Mouse (Mus musculus) splenic B cell, adult 2 months (primary cell): ENCODE data around the gene Dok5.

Experiments
- DNase-seq: peaks from one replicate; pipeline ENCODE4 v3.0.0-alpha.2; 2011; ENCODE audit warnings: low read depth, low spot score
- H3K27me3 ChIP-seq: 2 replicates; pipeline ENCODE4 v1.6.1; 2012; ENCODE audit warnings: mild to moderate bottlenecking, low read length, moderate library complexity, mixed read lengths; ENCODE audit not compliant: control insufficient read depth, poor library complexity, insufficient read depth, severe bottlenecking
- H3K36me3 ChIP-seq: 2 replicates; pipeline ENCODE4 v1.6.1; 2012; ENCODE audit warnings: mild to moderate bottlenecking, low read length, moderate library complexity, mixed read lengths; ENCODE audit not compliant: control insufficient read depth, poor library complexity, insufficient read depth, severe bottlenecking

Gene Dok5

DNA sequence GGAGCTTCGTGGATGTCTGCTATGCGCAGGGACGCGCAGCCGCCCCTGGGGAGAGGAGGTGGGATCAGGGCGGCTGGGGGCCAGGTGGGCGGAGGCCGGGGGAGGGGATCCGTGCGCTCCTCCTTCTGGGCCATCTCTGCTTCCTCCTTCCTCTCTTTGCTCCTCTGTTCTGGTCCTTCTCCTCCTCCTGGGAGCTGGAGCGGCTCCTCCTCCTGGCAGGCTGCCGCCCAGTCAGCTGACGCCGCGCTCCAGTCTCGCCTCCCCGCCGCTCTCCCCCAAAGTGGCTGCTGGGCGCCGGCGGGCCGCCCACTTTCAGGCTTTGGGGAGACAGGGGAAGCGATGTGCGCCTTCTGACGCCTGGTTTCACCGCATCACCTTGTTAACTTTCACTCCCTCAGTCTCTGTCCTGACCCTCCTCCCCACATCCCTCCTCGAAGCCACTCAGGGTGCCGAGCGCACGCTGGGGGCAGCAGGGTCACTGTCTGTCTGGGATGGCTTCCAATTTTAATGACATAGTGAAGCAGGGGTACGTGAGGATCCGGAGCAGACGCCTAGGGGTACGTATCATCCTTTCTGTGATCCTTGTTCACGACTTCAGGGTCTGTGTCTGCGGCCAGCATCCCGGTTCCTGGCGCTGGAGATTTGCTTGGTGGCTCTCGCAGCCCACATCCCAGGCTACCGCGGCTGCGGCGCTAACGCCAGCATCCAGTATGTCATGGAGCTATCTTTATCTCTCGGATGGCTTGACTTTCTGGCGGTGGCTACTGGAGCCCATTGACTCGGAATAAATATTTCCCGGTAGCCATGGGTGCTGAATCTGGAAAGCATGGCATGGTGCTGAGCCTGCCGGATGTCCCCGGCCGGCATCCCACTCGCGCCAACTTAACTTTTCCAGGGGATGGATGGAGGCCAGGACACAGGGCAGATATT, at the start of gene Dok5:
Dok5 (plus strand) TSS at position 176 of the 930 bp plus-strand sequence.
- no peaks in the 10 kb centered on the region for H3K36me3 ChIP-seq
- no peak for DNase-seq
- no peaks in the 10 kb centered on the region for H3K27me3 ChIP-seq

DNA sequence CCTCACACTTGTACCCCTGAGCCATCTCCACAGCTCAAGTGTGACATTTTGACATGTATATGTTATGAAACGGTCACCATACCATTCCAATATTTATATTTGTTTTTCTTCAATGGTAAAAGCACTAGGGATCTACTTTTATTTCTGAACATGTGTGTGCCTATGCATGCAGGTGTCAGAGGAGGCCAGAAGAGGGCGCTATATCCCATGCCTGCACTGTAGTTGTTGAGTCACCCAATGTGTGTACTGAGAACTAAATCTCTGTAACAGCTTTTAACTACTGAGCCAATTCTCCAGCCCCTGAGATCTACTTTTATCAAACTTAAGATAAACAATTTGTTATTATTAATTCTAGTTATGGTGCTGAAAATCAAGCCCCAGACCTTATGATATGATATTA, 48.2 kb upstream of the Dok5 start:
- H3K27me3 ChIP-seq = no peaks in the 10 kb centered on the region
- H3K36me3 ChIP-seq = no peaks in the 10 kb centered on the region
- no peak for DNase-seq

DNA sequence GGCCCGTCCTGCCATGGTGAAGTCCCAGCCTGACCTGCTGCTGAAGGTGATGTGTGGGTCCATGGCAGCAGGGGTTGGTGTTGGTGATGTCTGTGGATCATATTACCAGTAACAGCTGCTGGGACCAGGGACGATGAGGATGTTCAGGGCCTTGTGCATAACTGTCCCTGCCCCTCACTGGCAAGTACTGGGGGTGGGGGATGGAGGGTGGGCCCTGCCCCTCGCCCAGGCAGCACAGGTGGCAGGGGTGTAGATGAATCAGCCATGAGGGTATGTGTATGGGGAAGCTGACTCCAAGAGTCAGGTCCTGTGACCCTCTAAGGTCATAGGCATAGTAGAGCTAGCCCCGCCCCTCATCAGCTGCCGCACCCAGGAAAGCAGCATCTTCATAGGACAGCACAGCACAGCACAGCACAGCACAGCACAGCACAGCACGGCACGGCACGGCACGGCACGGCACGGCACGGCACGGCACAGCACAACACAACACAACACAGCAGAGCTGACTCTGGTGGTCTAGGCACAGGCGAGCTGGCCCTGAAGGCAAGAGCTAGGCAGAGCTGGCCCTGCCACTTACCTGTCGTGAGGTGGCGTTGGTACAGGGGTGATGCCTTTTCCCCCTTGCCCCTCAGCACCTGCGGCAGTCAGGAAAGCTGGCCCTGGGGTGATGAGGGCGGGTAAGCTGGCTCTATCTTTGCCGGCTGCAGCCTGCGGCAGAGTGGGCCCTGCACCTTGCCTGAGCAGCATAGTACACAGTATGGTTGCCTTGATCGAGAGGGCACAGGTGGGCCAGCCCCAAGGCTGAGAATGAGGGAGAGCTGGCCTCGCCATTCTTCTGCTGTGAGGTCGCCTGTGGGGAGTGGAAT, 36.3 kb upstream of the Dok5 start:
- DNase-seq = no peak
- Histone ChIP-seq H3K36me3 (no peaks in the 10 kb centered on the region), H3K27me3 (no peaks in the 10 kb centered on the region)

DNA sequence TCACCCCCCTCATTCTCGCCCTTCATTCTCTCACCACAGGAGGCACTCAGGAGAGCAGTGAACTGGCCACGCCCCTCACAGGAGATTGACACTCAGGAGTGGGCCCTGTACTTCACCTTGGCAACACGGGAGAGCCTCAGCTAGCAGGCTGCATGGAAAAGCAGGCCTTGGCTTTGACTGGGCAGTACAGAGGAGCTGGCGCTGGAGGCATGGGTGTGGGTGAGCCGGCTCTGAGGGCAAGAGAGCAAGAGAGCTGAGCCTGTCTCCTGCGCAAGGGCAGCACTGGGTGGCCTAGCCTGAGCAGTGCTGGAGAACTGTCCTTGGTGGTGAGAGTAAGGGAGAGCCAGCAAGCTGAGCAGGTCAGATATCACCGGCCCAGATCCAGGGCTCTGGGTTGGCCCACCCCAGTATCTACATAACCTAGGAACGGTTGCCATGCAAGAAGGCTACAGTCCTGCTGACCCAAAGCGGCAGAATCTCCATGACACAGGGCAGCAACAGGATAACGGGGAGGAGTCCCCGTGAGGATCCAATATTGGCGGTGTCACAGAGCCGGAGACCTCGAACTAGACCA, 35.6 kb upstream of the Dok5 start:
- no peaks in the 10 kb centered on the region for H3K36me3 ChIP-seq
- DNase-seq = no peak
- no peaks in the 10 kb centered on the region for H3K27me3 ChIP-seq

DNA sequence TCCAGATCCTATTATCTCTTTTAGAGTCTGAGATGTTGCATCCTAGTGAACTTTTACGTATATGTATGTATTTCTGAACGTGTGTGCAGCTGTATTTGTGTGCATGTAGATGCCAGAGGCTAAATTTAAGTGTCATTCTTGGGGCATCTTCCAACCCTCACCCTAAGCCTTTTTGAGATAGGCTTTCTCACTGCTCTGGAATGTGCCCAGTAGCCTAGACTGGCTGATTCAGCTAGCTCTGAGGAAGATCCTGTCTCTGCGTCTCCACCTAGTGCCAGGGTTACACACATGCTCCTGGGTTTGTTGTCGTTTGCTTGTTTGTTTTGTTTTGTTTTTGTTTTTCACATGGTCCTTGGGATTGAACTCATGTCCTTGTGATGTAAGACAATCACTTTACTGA, 31.1 kb upstream of the Dok5 start:
- H3K36me3 ChIP-seq = no peaks in the 10 kb centered on the region
- no peak for DNase-seq
- no peaks in the 10 kb centered on the region for H3K27me3 ChIP-seq

DNA sequence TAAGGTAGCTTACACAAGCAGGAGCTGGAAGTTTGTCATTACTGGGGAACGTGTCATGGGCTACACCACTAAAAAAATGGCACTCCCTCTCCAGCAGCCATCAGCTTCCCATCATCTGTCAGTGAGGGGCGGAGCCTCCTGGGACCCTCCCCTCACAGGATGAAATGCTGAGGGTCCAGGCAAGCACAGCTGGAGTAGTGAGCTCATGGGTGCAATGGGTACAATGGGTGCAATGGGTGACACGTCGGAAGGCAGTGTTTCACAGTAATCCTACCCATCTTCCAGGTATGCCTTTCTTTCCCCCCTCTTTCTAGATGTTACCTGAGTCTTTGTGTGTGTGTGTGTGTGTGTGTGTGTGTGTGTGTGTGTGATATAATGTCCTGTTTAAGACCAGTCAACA, 25.1 kb upstream of the Dok5 start:
- Histone ChIP-seq H3K27me3 (no peaks in the 10 kb centered on the region), H3K36me3 (no peaks in the 10 kb centered on the region)
- DNase-seq = no peak

DNA sequence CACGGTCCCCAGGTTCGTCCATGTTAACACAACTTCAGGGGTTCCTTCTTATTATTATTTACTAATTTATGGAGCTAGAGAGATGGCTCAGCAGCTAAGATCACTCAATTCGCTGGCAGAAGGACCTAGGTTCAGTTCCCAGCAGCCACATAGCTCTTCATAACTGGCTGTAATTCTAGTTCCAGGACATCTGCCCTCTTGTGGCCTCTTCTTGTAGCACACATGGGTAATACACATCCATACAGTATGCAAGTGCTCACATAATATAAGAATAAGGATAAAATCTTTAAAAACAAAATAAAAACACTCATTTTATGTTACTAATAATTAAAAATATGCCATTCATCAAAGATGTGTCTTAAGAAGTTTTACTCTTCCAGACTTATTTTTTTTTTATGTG, 23.9 kb upstream of the Dok5 start:
- no peak for DNase-seq
- no peaks in the 10 kb centered on the region for H3K27me3 ChIP-seq
- H3K36me3 ChIP-seq = no peaks in the 10 kb centered on the region

DNA sequence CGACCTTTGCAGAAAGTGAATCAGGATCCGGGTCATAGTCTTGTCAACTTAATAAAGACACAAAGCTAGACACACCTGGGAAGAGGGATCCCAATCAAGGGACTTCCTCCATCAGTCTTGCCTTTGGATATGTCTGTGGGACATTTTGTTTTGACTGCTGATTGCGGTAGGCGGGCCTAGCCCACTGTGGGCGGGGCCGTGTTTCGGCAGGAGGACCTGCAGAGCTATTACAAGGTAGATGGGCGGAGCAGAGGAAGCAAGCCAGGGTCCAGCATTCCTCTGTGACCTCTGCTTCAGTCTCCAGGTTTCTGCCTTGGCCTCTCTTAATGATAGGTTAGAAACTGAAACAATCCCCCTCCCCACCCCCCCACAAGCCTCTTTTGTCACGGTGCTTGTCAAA, 22.7 kb upstream of the Dok5 start:
- Histone ChIP-seq H3K36me3 (no peaks in the 10 kb centered on the region), H3K27me3 (no peaks in the 10 kb centered on the region)
- no peak for DNase-seq

DNA sequence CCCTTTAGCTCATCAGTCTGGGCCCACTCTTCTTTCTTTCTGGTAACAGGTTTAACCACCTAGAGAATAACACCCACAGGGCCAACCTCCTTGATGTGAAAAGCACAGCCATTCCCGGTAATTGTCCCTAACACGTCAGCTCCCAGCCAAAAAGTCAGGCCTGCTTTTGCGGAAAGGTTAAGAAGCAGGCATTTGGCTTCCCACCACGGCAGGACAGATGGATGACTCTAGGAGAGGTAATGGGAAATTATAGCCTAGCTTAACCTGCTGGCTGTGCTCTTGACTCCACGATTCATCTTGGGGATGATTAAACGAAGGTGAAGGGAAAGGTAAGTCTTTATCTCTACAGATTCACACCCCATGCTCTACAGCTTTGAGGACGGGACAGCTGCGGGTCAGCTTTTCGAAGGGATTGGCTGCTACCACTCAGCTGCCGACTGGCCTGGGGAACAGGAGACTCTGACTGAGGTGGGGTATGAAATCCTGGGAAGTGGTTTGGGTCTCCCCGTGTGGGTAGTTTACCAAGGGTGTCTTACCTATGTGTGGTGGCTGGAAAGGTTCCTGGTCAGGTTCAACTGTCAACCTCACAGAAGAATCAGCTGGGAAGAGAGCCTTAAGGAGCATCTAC, 18.8 kb upstream of the Dok5 start:
- H3K27me3 ChIP-seq = no peaks in the 10 kb centered on the region

DNA sequence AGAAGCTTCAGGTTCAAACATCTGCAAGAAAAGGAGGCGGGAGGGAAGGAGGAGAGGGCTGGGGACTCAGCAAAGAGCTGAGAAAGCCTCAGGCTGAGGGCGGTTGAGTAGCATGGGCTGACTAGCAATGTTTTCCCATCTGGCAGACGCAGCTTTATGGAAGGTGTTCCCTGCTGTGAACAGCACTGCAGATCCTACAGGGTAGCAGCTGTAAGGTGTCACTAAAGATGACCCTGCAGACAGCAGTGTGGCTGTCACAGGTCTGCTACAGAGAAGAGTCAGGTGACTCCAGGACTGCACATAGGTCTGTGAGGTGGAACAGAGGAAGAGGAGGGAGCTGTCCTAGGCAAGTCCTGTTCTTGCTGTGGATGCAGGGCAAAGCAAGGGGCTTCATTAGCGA, 11.2 kb upstream of the Dok5 start:
- no peaks in the 10 kb centered on the region for H3K36me3 ChIP-seq
- no peaks in the 10 kb centered on the region for H3K27me3 ChIP-seq
- DNase-seq = no peak

More for the DNA sequence above, 18.8 kb upstream of the Dok5 start:
- no peak for DNase-seq
- no peaks in the 10 kb centered on the region for H3K36me3 ChIP-seq

DNA sequence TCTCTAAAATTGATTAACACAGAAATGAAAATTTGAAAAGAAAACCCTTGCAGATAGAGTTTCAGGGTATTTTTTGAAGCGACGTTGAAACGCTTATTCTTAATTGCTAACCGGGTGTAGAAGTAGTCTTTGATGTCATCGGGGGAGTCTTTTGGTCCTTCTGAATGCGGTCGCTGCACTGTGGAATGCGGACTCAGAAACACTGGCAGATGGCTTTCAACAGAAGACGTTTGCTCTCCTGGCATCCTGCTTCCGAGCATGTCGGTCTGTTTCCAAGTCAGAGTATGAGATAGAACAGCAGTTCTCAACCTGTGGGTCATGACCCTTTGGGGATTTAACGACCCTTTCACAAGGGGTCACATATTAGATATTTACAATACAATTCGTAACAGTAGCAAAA, 7.5 kb upstream of the Dok5 start:
- H3K36me3 ChIP-seq = no peaks in the 10 kb centered on the region
- H3K27me3 ChIP-seq = no peaks in the 10 kb centered on the region
- DNase-seq = no peak

DNA sequence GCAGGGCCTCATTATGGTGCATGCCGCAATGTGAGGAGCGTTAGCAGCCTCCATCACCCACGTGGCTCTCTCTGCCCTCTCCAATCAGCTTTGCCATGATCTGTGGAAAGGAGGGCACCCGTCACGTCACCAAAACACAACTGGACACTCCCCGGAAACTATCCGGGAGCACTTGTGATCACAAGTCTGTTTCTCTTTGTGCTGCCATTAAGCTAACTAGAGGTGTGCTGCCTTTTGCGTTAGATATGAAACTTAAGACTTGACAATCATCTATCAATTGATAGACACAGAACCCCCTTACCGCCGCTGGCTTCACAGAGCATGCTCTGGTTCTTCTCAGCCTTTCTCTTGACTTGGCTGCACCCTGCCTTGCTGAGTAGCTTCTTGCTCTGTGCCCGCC, 6.9 kb upstream of the Dok5 start:
- H3K27me3 ChIP-seq = no peaks in the 10 kb centered on the region
- no peak for DNase-seq
- H3K36me3 ChIP-seq = no peaks in the 10 kb centered on the region

DNA sequence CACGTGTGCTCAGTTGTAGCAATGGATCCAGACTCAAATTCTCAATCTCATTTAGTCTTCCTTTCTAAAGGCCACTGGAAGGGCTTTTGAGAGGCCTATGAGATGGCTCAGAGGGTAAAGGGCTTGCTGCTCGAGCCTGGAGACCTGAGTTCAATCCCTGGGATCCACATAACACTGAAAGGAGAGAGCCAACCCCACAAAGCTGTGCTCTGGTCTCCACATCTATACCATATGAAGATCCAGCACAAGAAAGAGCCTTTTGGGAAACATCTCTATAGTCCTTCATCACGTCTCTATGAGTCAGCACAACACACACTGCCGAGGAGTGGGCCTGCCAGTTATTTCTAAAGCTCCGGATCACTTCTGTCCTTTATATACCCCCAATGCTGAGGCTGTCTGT, 5.8 kb upstream of the Dok5 start:
- H3K27me3 ChIP-seq = no peaks in the 10 kb centered on the region
- H3K36me3 ChIP-seq = no peaks in the 10 kb centered on the region
- no peak for DNase-seq

DNA sequence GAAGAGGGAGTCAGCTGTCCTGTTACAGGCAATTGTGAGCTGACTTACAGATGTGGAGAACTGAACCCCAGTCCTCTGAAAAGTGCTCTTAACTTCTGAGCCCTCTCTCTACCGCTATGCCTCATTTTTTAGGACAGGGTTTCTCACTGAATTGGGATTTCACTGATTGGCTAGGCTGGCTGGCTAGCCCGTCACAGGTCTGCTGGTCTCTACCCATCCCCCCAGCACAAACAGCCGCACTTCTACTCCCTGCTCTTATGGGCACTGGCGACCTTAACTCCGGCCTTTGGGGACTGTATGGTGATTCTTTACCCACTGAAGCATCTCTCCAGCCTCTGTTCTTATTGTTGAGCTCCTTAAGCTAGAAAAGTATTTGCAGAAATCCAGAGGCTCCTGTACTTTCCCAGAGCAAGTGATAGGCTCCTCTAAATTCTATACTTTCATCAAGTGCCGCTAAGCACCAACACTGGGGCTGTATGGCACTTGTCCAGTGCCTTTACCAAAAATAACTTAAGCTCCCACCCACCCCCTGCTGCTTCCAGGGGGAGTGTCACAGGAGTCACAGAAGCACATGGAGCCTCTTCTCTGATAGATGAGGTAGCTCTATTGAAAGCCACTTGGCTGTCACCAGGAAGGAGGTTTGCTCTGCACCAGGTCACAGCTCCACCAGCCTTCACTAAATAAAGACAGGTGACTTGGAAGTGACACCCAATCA, 4.5 kb upstream of the Dok5 start:
- no peak for DNase-seq
- H3K36me3 ChIP-seq = no peaks in the 10 kb centered on the region

More for the DNA sequence above, 4.5 kb upstream of the Dok5 start:
- no peaks in the 10 kb centered on the region for H3K27me3 ChIP-seq
